ENCODE assay signal across 1 mouse cellular context in genomic region chr11:78115367-78116145, GRCm38 (mm10).
TF ChIP-seq lines count a peak whose summit lies in the region.

No protein-coding gene starts in this region.

TF ChIP-seq in MEL, 35 proteins besides CTCF, POLR2A, EP300 and RAD21 (continued from another document):
- TF ChIP-seq UBTF (IDR thresholded peaks at IDR 0.05; ENCODE audit: borderline replicate concordance, insufficient read depth, low read depth, low read length), result 0 out of 2 replicates have a peak, but pooled peaks have one; percentile 64
- peak; percentile 70 for TF ChIP-seq CHD2 (IDR thresholded peaks at IDR 0.05; ENCODE audit: low read length)
- no peak for TF ChIP-seq GABPA (IDR thresholded peaks at IDR 0.05; ENCODE audit: low read depth, low read length)
- TF ChIP-seq MAFK (IDR thresholded peaks at IDR 0.05; ENCODE audit: borderline replicate concordance, low read depth, low read length), result no peak
- TF ChIP-seq MYB (IDR thresholded peaks at IDR 0.05; ENCODE audit: low read depth, low read length), result no peak
- no peak for TF ChIP-seq JUND (IDR thresholded peaks at IDR 0.05; ENCODE audit: low read depth, low read length)
- no peak for TF ChIP-seq GATA1 (IDR thresholded peaks at IDR 0.05; ENCODE audit: low read depth, low read length)
- TF ChIP-seq NRF1 (IDR thresholded peaks at IDR 0.05; ENCODE audit: insufficient read depth, low read depth, low read length, poor library complexity, severe bottlenecking), result 0 out of 2 replicates have a peak, but pooled peaks have one; percentile 11
- TF ChIP-seq POLR2AphosphoS5 (IDR thresholded peaks at IDR 0.05; ENCODE audit: borderline replicate concordance, low read depth, low read length), result no peak
- no peak; the same call in 1 of the 2 replicates for TF ChIP-seq KAT2A (conservative IDR thresholded peaks at IDR 0.05; ENCODE audit: low read depth, low read length)
- TF ChIP-seq ETS1 (IDR thresholded peaks at IDR 0.05; ENCODE audit: low read depth, low read length), result peak; percentile 27
- TF ChIP-seq ELF1 (IDR thresholded peaks at IDR 0.05; ENCODE audit: low read depth, low read length), result no peak; the same call in 1 of the 2 replicates
